Mouse (Mus musculus) megakaryocyte, embryonic 14.5 days (primary cell): ENCODE results near the gene Il10. TPM values are rescaled to one million over a fixed set of nuclear protein-coding genes. Genes with fewer than 3 reads are reported as not detected.
A peak's percentile ranks its signal among the peaks of the same experiment; 100 is the strongest.

Experiments used
- H3K27me3 ChIP-seq: replicated peaks from 2 replicates; pipeline ENCODE3; 2012; ENCODE audit warnings: inconsistent platforms
- H3K36me3 ChIP-seq: replicated peaks from 2 replicates; pipeline ENCODE3; 2012; ENCODE audit warnings: low read length, inconsistent platforms, mixed read lengths
- H3K4me1 ChIP-seq: 2 replicates; pipeline ENCODE4 v1.6.1; 2012; ENCODE audit warnings: inconsistent platforms
- H3K4me3 ChIP-seq: replicated peaks from 2 replicates; pipeline ENCODE3; 2012; ENCODE audit warnings: moderate library complexity, mild to moderate bottlenecking, inconsistent platforms
- H3K9me3 ChIP-seq: 2 replicates; pipeline ENCODE4 v1.6.1; 2012; ENCODE audit warnings: inconsistent platforms
- FLI1 ChIP-seq: IDR thresholded peaks from 2 replicates; pipeline ENCODE4 v1.6.1; 2012; ENCODE audit warnings: low read length, inconsistent platforms, mixed read lengths
- GATA1 ChIP-seq: IDR thresholded peaks from 3 replicates; pipeline ENCODE4 v1.6.1; 2012; ENCODE audit warnings: mixed read lengths, low read length, inconsistent platforms, borderline replicate concordance
- polyA plus RNA-seq: library from polyadenylated mRNA; stranded (reverse); fragments of >175 nt; gene quantifications from 2 replicates; pipeline ENCODE4 v1.2.3, GENCODE M21; 2012; ENCODE audit warnings: low replicate concordance; ENCODE audit not compliant: insufficient read depth

The Il10 gene
- polyA plus RNA-seq, 1 experiment, result not detected

- TF ChIP-seq GATA1, result no peak
- TF ChIP-seq FLI1, result no peak
- Histone ChIP-seq H3K4me1 (peaks cover 76% of the 10 kb centered on the region), H3K9me3 (no peaks in the 10 kb centered on the region), H3K4me3 (no peak overlapping the region), H3K27me3 (no peaks in the 10 kb centered on the region), H3K36me3 (peaks cover 48% of the 10 kb centered on the region)
Measured at GRCm38 (mm10) chr1:131048121-131048863, 28.6 kb downstream of the Il10 start.

- H3K4me1 ChIP-seq, result peaks cover 83% of the 10 kb centered on the region
- H3K27me3 ChIP-seq, result no peaks in the 10 kb centered on the region
- TF ChIP-seq GATA1, result no peak
- H3K9me3 ChIP-seq, result no peaks in the 10 kb centered on the region
- H3K36me3 ChIP-seq, result peaks cover 49% of the 10 kb centered on the region
- no peak overlapping the region for H3K4me3 ChIP-seq
Measured at GRCm38 (mm10) chr1:131048946-131049345, 29.3 kb downstream of the Il10 start.

GRCm38 (mm10) chr1:131049361-131049806, 29.7 kb downstream of the Il10 start:
- Histone ChIP-seq H3K27me3 (no peaks in the 10 kb centered on the region), H3K4me1 (peaks cover 87% of the 10 kb centered on the region), H3K36me3 (peaks cover 53% of the 10 kb centered on the region), H3K4me3 (no peak overlapping the region), H3K9me3 (no peaks in the 10 kb centered on the region)
- TF ChIP-seq GATA1 (no peak), FLI1 (no peak)

DNA sequence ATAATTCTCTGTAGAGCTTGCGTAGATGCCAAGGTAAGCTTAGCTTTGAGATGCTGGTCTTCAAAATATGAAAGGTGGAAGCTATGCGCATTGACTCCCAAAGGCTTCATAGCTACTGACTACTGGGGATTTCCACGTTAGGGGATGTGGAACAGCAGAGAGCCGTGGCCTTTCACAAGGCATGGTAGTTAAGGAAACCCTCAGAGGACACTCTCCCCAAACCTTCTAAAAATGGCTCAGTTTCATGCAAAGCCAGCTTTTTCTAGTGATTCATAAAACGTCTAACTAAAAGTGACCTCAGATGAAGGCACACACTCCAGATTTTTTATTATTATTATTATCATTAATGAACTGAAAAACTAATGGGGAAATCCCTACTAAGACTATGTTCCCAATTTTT, 30.4 kb downstream of the Il10 start:
- no peaks in the 10 kb centered on the region for H3K27me3 ChIP-seq
- no peaks in the 10 kb centered on the region for H3K9me3 ChIP-seq
- H3K4me1 ChIP-seq, result peaks cover 88% of the 10 kb centered on the region
- H3K36me3 ChIP-seq, result peaks cover 59% of the 10 kb centered on the region
- no peak for TF ChIP-seq FLI1
- TF ChIP-seq GATA1, result no peak
- no peak overlapping the region for H3K4me3 ChIP-seq

- peaks cover 82% of the 10 kb centered on the region for H3K4me1 ChIP-seq
- H3K27me3 ChIP-seq, result no peaks in the 10 kb centered on the region
- no peaks in the 10 kb centered on the region for H3K9me3 ChIP-seq
- peaks cover 65% of the 10 kb centered on the region for H3K36me3 ChIP-seq
- H3K4me3 ChIP-seq, result no peak overlapping the region
- TF ChIP-seq GATA1, result no peak
- TF ChIP-seq FLI1, result no peak
Measured at GRCm38 (mm10) chr1:131050617-131051016, 31.0 kb downstream of the Il10 start.

DNA sequence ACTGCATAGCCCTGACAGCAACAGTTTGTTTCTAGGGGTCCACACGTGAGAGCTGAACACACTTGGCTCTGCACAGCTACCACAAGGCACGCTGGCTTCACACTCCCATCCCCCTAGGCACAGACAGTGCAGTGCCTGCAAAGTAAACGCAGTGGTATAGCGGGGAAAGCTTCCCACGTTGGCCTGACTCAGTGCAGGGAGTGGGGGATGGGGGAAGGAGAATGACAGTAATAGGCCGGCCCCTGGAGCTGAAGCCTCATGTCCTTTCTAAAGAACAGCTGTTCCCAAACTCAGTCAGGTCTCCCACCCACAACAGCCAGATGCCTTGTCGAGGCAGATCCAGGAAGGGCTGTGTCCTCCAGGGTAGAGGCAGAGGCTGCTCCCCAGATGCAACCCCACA, 31.4 kb downstream of the Il10 start:
- Histone ChIP-seq H3K4me1 (peaks cover 79% of the 10 kb centered on the region), H3K36me3 (peaks cover 70% of the 10 kb centered on the region), H3K4me3 (peak overlapping the region; percentile 56), H3K27me3 (no peaks in the 10 kb centered on the region), H3K9me3 (no peaks in the 10 kb centered on the region)
- no peak for TF ChIP-seq GATA1
- TF ChIP-seq FLI1, result no peak

- Histone ChIP-seq H3K27me3 (no peaks in the 10 kb centered on the region), H3K9me3 (no peaks in the 10 kb centered on the region), H3K36me3 (peaks cover 92% of the 10 kb centered on the region), H3K4me1 (peaks cover 69% of the 10 kb centered on the region), H3K4me3 (peak overlapping the region; percentile 47)
- TF ChIP-seq FLI1, result no peak
- no peak for TF ChIP-seq GATA1
Measured at GRCm38 (mm10) chr1:131053239-131053638, 33.6 kb downstream of the Il10 start.

DNA sequence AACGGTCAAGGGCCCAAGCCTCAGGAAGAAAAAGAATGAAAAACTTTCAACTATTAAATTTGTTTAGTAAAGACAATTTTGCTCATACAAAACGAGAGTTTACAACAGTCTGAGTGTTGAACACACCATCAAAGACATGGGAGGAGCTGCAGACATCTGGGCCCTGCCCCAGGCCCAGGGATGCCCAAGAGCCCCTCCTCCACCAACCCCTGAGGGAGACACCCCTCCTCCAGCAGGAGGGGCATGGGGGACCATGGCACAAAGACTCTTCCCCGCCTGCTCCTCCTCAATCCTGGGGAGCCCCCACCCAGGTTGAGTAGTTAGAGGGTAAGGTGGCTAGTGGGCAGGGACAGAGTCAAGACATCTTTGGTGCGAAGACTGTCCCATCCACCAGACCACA, 34.0 kb downstream of the Il10 start:
- Histone ChIP-seq H3K27me3 (no peaks in the 10 kb centered on the region), H3K4me3 (no peak overlapping the region), H3K4me1 (peaks cover 73% of the 10 kb centered on the region), H3K36me3 (peaks cover 96% of the 10 kb centered on the region), H3K9me3 (no peaks in the 10 kb centered on the region)
- TF ChIP-seq GATA1, result no peak
- no peak for TF ChIP-seq FLI1

DNA sequence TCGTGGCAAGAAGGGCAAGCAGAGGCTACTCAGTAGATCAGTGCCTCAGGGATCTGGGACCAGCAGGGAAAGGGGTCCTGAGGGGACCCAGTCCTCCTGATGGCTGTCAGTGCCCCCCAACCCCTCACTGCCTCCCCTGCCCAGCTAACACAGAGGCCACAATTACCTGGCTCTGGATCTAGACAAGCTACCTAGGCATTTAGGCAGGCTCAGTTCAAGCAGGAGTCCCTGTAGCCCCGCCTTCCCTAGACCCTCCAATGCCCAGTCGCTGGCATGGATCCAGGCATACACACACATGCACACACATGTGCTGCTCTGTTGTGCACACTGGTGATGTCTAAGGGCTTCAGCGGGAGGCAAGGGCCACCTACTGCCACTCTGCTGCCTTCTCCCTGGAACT, 34.6 kb downstream of the Il10 start:
- TF ChIP-seq FLI1 (no peak), GATA1 (no peak)
- no peaks in the 10 kb centered on the region for H3K9me3 ChIP-seq
- H3K36me3 ChIP-seq, result peaks cover 96% of the 10 kb centered on the region
- peaks cover 74% of the 10 kb centered on the region for H3K4me1 ChIP-seq
- no peaks in the 10 kb centered on the region for H3K27me3 ChIP-seq
- H3K4me3 ChIP-seq, result peak overlapping the region; percentile 35

- H3K27me3 ChIP-seq, result no peaks in the 10 kb centered on the region
- H3K9me3 ChIP-seq, result no peaks in the 10 kb centered on the region
- no peak overlapping the region for H3K4me3 ChIP-seq
- TF ChIP-seq GATA1, result no peak
- TF ChIP-seq FLI1, result no peak
- peaks cover 75% of the 10 kb centered on the region for H3K4me1 ChIP-seq
- H3K36me3 ChIP-seq, result peaks cover 83% of the 10 kb centered on the region
Measured at GRCm38 (mm10) chr1:131058431-131058830, 38.8 kb downstream of the Il10 start.
